Comparison of ENCODE assay signal across 14 mouse cellular contexts in the genomic region with DNA sequence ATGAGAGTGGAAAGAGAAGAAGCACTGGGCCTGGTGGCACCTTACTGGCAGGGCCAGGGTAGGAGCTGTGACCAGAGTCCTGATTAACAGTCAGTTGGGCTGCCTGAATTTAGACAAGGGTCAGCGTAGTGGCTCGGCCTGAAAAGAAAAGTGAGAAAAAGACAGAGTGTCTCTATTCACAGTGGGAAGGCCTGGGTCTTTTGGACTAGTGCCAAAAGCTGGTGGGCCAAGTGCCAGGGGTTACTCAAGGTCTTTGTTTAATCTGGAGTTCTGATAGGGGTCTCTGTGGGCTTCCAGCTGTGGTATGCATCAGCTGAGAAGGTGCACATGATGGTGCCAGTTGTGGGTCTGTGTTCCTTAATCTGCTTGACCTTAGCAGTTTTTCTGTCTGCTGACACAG.
DNase-seq lines count a peak whose midpoint lies in the region; ATAC-seq and TF ChIP-seq lines count a peak whose summit lies in the region.
"Had no signal": no experiment of that assay in that cellular context is flagged by ENCODE, and none has a peak within 500 bp of the region (broad histone marks: within the 10 kb centered on the region; RNA-seq: fewer than 3 reads in every experiment).

No protein-coding gene starts in this region.

- no peak overlapping the region for H3K9ac ChIP-seq in forebrain, embryonic 11.5 days (ENCODE audit: low read length)
- no peak overlapping the region for H3K9ac ChIP-seq in neural tube, embryonic 15.5 days (replicated peaks)
- H3K9ac ChIP-seq in hindbrain, postnatal 0 days (replicated peaks; ENCODE audit: low read length), result no peak overlapping the region
- H3K9ac ChIP-seq: lung, embryonic 15.5 days; stomach, embryonic 15.5 days had no signal

- no peak for TF ChIP-seq CTCF in hindbrain, postnatal 0 days (IDR thresholded peaks at IDR 0.05; ENCODE audit: low read depth)

- H3K36me3 ChIP-seq in forebrain, embryonic 11.5 days (ENCODE audit: control insufficient read depth, insufficient read depth, low read length), result no peaks in the 10 kb centered on the region
- no peaks in the 10 kb centered on the region for H3K36me3 ChIP-seq in forebrain, embryonic 10.5 days (replicated peaks)
- H3K36me3 ChIP-seq in neural tube, embryonic 15.5 days, result no peaks in the 10 kb centered on the region
- H3K36me3 ChIP-seq in hindbrain, postnatal 0 days (ENCODE audit: insufficient read depth, low read length), result no peaks in the 10 kb centered on the region
- H3K36me3 ChIP-seq: lung, embryonic 15.5 days; stomach, embryonic 15.5 days had no signal

- intact Hi-C loops in left cerebral cortex, postnatal 25 days (cut with DNase I), result no loop called here

- no peak overlapping the region for H3K4me3 ChIP-seq in forebrain, embryonic 11.5 days (ENCODE audit: low read depth, low read length)
- no peak overlapping the region for H3K4me3 ChIP-seq in forebrain, embryonic 10.5 days
- no peak overlapping the region for H3K4me3 ChIP-seq in neural tube, embryonic 15.5 days (replicated peaks)
- no peak overlapping the region for H3K4me3 ChIP-seq in hindbrain, postnatal 0 days (ENCODE audit: low read length)
- H3K4me3 ChIP-seq: left cerebral cortex, adult 2 months; lung, embryonic 15.5 days; stomach, embryonic 15.5 days had no signal

- no peaks in the 10 kb centered on the region for H3K9me3 ChIP-seq in forebrain, embryonic 11.5 days (ENCODE audit: control insufficient read depth, low read length)
- no peaks in the 10 kb centered on the region for H3K9me3 ChIP-seq in forebrain, embryonic 10.5 days
- no peaks in the 10 kb centered on the region for H3K9me3 ChIP-seq in neural tube, embryonic 15.5 days (replicated peaks)
- no peaks in the 10 kb centered on the region for H3K9me3 ChIP-seq in hindbrain, postnatal 0 days (ENCODE audit: low read length)
- H3K9me3 ChIP-seq: lung, embryonic 15.5 days; stomach, embryonic 15.5 days had no signal

- no peaks in the 10 kb centered on the region for H3K27me3 ChIP-seq in forebrain, embryonic 11.5 days (ENCODE audit: control insufficient read depth, insufficient read depth, low read length)
- H3K27me3 ChIP-seq in forebrain, embryonic 10.5 days (ENCODE audit: poor library complexity, severe bottlenecking), result no peaks in the 10 kb centered on the region
- no peaks in the 10 kb centered on the region for H3K27me3 ChIP-seq in neural tube, embryonic 15.5 days (replicated peaks)
- no peaks in the 10 kb centered on the region for H3K27me3 ChIP-seq in hindbrain, postnatal 0 days (ENCODE audit: insufficient read depth, low read length)
- H3K27me3 ChIP-seq: lung, embryonic 15.5 days; stomach, embryonic 15.5 days had no signal

- 0 out of 2 replicates have a peak, but pooled peaks cover 3% of the 10 kb centered on the region for H3K4me1 ChIP-seq in forebrain, embryonic 11.5 days (replicated peaks; ENCODE audit: control insufficient read depth, insufficient read depth, low read length)
- H3K4me1 ChIP-seq in forebrain, embryonic 10.5 days, result peaks cover 6% of the 10 kb centered on the region
- H3K4me1 ChIP-seq in neural tube, embryonic 15.5 days, result no peaks in the 10 kb centered on the region
- H3K4me1 ChIP-seq in hindbrain, postnatal 0 days (ENCODE audit: insufficient read depth, low read length), result peaks cover 3% of the 10 kb centered on the region; the same call in 1 of the 2 replicates
- H3K4me1 ChIP-seq: lung, embryonic 15.5 days; stomach, embryonic 15.5 days had no signal

- no peak overlapping the region for H3K27ac ChIP-seq in forebrain, embryonic 11.5 days (ENCODE audit: low read depth, low read length)
- H3K27ac ChIP-seq in forebrain, embryonic 10.5 days, result no peak overlapping the region; the same call in 1 of the 2 replicates
- H3K27ac ChIP-seq in neural tube, embryonic 15.5 days (replicated peaks), result no peak overlapping the region
- H3K27ac ChIP-seq in hindbrain, postnatal 0 days, result no peak overlapping the region
- H3K27ac ChIP-seq: left cerebral cortex, adult 2 months; lung, embryonic 15.5 days; stomach, embryonic 15.5 days had no signal

- WGBS in forebrain, embryonic 11.5 days, result 42% methylated on average over 2 of the region's 2 CpGs
- 56% methylated on average over 2 of the region's 2 CpGs for WGBS in forebrain, embryonic 10.5 days
- WGBS in neural tube, embryonic 15.5 days, result 13% methylated on average over 2 of the region's 2 CpGs
- WGBS in hindbrain, postnatal 0 days, result 18% methylated on average over 2 of the region's 2 CpGs

- no peak overlapping the region for H3K4me2 ChIP-seq in forebrain, embryonic 11.5 days (ENCODE audit: low read depth, low read length, severe bottlenecking)
- no peak overlapping the region for H3K4me2 ChIP-seq in neural tube, embryonic 15.5 days
- H3K4me2 ChIP-seq in hindbrain, postnatal 0 days (ENCODE audit: low read depth, low read length), result no peak overlapping the region
- H3K4me2 ChIP-seq: lung, embryonic 15.5 days; stomach, embryonic 15.5 days had no signal

- peak; percentile 57 for DNase-seq in forebrain, embryonic 11.5 days (ENCODE audit: low spot score)
- no peak for DNase-seq in forebrain, embryonic 10.5 days (ENCODE audit: extremely low spot score, low spot score)
- DNase-seq in neural tube, embryonic 10.5 days (ENCODE audit: extremely low spot score, low spot score), result peak; percentile 17
- DNase-seq in hindbrain, postnatal 0 days (ENCODE audit: low spot score), result peak; percentile 51
- DNase-seq in retina, postnatal 1 day, result peak; percentile 63
- no peak for DNase-seq in adrenal gland, postnatal 4 days (ENCODE audit: low spot score in 2 of 2)
- no peak for DNase-seq in left cerebral cortex, postnatal 25 days (ENCODE audit: low spot score in 2 of 2)
- DNase-seq: heart, postnatal 10 days; kidney, adult 9 months had no signal

- ATAC-seq in forebrain, embryonic 11.5 days (replicated peaks; ENCODE audit: low FRiP score), result peak; percentile 69
- no peak for ATAC-seq in neural tube, embryonic 15.5 days (ENCODE audit: low FRiP score)
- ATAC-seq in hindbrain, postnatal 0 days, result peak; percentile 83
- ATAC-seq: Patski had no signal

Comparison
In these comparisons a context has a peak if more than half of its experiments do, and no peak if none do; other contexts are left out.
1. DNase-seq: peak in forebrain, embryonic 11.5 days (single experiment), neural tube, embryonic 10.5 days (single experiment), hindbrain, postnatal 0 days (single experiment) and retina, postnatal 1 day (single experiment); none in forebrain, embryonic 10.5 days (single experiment), adrenal gland, postnatal 4 days (0 of 2) and left cerebral cortex, postnatal 25 days (0 of 2).